Mouse (Mus musculus): ENCODE data around the gene Tex26. TPM values are rescaled to one million over a fixed set of nuclear protein-coding genes. Genes with fewer than 3 reads are reported as not detected.

Gene Tex26
- polyA plus RNA-seq, 1 experiment = not detected

DNA sequence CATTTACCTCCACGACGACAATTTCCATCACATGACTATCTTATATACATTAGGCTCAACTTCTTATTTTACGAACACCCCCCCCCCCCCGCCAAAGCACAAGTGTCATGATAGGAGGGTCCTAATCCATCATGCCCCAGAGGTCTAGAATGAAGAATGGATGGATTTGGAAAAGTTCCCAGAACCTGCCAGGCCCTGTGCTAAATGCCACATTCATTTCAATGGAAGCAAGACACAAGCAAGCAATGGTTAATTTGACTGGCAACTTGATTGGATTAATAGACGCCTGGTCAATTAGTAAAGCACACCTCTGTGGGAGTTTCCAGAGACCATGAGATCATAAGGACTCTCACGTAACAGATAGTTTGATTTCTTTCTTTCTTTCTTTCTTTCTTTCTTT, 77.7 kb downstream of the Tex26 start:
- Histone ChIP-seq H3K27me3 (replicated peaks) (peaks cover 14% of the 10 kb centered on the region), H3K9me3 (no peaks in the 10 kb centered on the region), H3K4me3 (replicated peaks) (no peak overlapping the region), H3K4me1 (peaks cover 4% of the 10 kb centered on the region; the same call in 1 of the 2 replicates), H3K36me3 (replicated peaks; ENCODE audit: low read length) (no peaks in the 10 kb centered on the region)
- TF ChIP-seq FLI1 (IDR thresholded peaks at IDR 0.05; ENCODE audit: low read length) = no peak
- no peak for TF ChIP-seq GATA1 (IDR thresholded peaks at IDR 0.05; ENCODE audit: borderline replicate concordance, low read length)

Other genes with a start within 250 kb of the Tex26 start
- 15.7 and 31.2 TPM in 2 replicates for gene Alox5ap, start 174.9 kb upstream of the Tex26 start, polyA plus RNA-seq (2012; ENCODE audit: insufficient read depth, low replicate concordance)
- not detected in 2 replicates for gene Medag, start 27.9 kb upstream of the Tex26 start, polyA plus RNA-seq (2012; ENCODE audit: insufficient read depth, low replicate concordance)
- not detected in 2 replicates for gene Wdr95, start 89.0 kb downstream of the Tex26 start, polyA plus RNA-seq (2012; ENCODE audit: insufficient read depth, low replicate concordance)
- gene Hsph1, start 196.7 kb downstream of the Tex26 start, polyA plus RNA-seq (2012; ENCODE audit: insufficient read depth, low replicate concordance) = 6.8 and 12.3 TPM in 2 replicates
- 2.1 TPM in 1 of 2 replicates, not detected in the other for gene B3glct, start 238.6 kb downstream of the Tex26 start, polyA plus RNA-seq (2012; ENCODE audit: insufficient read depth, low replicate concordance)

All from megakaryocyte, embryonic 14.5 days (primary cell).